Mouse (Mus musculus) left cerebral cortex, adult 2 months (tissue): Measurements from ENCODE around the gene Plcb1. TPM values are rescaled to one million over a fixed set of nuclear protein-coding genes. Genes with fewer than 3 reads are reported as not detected.
A peak's percentile ranks its signal among the peaks of the same experiment; 100 is the strongest.

Experiments used
- DNase-seq, 2 experiments: peaks; one replicate each; pipeline ENCODE4 v3.0.0; 2021 to 2022; ENCODE audit warnings: low spot score in 2 of 2, mixed read lengths in 1 of 2; ENCODE audit errors: extremely low spot score in 1 of 2
- H3K27ac ChIP-seq: fragments of 200-600 bp; 2 replicates; pipeline ENCODE4 v1.8.1; 2022
- H3K4me3 ChIP-seq: fragments of 200-600 bp; 2 replicates; pipeline ENCODE4 v1.8.1; 2022
- CTCF ChIP-seq: fragments of 200-600 bp; IDR thresholded peaks from 2 replicates; pipeline ENCODE4 v1.8.1; 2022; ENCODE audit warnings: antibody characterized with exemption, mild to moderate bottlenecking, moderate library complexity
- intact Hi-C: fragments of 180-260 bp; cut with DNase I; formaldehyde crosslinking; loops from one replicate; pipeline ENCODE4 v1.15.1; 2025
- total RNA-seq, 2 experiments: library from RNA; stranded (reverse); gene quantifications; 2 replicates each; pipeline ENCODE4 v1.2.3; 2021

Plcb1 gene
- total RNA-seq, 2 experiments from 2014 or later = 183 to 185 TPM

DNA sequence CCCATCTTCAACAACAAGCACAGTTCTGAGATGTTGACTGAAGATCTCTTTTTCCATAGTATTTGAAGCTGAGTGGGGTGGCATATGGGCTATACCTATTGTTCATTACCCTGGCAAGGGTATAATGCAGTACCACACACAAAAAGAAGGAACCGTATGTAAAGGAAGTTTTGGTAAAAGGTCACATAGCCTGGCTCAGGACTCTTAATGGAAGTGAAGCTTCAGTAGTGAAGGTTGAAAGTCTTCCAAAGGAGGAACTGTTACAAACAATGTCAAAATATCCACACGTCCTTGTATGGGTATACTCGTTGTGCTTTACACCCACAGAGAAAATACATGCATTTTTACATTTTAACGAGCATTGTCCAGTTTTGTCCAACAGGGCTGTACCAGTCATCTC is 91.3 kb downstream of the Plcb1 start:
- no peak for TF ChIP-seq CTCF
- H3K27ac ChIP-seq = no peak overlapping the region
- DNase-seq = no peak
- intact Hi-C loops = no loop called here
- no peak overlapping the region for H3K4me3 ChIP-seq

DNA sequence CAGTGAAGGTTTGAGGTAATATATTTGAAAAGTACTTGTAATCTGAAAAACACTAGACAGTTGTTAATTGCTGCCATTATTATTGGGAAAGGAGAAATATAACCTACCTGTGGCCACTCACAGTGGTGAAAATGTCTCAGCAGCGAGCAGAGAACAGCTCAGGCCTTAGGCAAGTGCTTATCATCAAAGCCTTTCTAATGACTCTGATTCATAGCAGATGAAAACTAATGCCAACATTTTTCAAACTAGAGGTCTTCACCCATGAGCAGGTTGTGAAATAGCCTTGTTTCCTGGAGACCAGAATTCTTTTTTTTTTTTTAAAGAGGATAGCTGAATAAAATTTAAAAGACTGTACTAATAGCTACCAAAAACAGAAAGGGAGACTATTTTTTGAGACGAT is 105.3 kb downstream of the Plcb1 start:
- no peak for TF ChIP-seq CTCF
- DNase-seq = no peak
- no peak overlapping the region for H3K4me3 ChIP-seq
- no peak overlapping the region for H3K27ac ChIP-seq
- intact Hi-C loops = no loop called here

GRCm38 (mm10) chr2:134894776-134895175 is 108.9 kb downstream of the Plcb1 start:
- Histone ChIP-seq H3K4me3 (no peak overlapping the region), H3K27ac (peak overlapping the region; percentile 55; the same call in 1 of the 2 replicates)
- no peak for DNase-seq
- intact Hi-C loops = loop anchor here (5.0 kb wide), 2 partner anchors 47 to 107 kb away; partner anchors contain the start of gene Plcb1
- no peak for TF ChIP-seq CTCF

DNA sequence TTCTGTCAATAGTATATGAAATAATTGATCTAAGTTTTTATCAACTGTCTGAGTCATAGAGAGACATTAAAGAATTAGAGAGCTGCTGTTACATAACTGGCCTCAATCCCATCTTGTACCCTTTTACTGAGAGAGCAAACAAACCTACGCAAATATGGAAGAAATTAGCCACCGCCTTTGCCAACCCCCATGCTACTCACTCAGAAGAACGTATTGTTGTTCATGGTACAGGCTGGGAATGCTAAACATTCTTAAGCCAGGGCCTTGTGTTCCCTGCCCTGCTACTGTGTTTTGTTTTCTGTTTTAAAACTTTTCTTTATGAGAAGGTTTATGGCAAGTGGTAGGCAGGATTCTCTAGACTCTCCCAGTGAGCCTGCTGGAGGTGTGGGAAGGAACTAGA is 110.3 kb downstream of the Plcb1 start:
- no peak for TF ChIP-seq CTCF
- no peak for DNase-seq
- Histone ChIP-seq H3K27ac (peak overlapping the region; percentile 82), H3K4me3 (no peak overlapping the region)
- intact Hi-C loops = loop anchor here (5.0 kb wide), 2 partner anchors 49 to 109 kb away; partner anchors contain the start of gene Plcb1

DNA sequence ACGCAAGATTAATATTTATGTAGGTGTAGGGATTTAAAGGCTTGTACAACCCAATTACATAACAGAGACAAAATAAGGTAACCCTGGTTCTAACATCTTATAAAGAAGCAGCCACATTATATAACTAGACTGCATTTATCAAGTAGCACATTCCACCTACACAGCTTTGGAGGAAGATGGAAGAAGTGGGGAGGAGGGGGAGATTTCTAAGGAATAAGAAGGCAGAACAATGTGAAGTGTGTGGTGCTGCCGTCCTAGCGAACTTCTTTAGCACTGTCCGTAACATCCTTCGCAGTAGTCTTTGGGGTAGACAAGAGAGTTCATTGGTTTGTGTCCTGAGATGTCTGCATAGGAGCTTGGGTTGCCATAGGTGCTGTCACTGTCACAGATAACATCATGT is 111.2 kb downstream of the Plcb1 start:
- H3K27ac ChIP-seq = peak overlapping the region; percentile 82
- intact Hi-C loops = loop anchor here (5.0 kb wide), 2 partner anchors 50 to 110 kb away; partner anchors contain the start of gene Plcb1
- no peak for TF ChIP-seq CTCF
- no peak overlapping the region for H3K4me3 ChIP-seq
- DNase-seq = peak in 1 of 2 experiments; percentile 15

GRCm38 (mm10) chr2:134901521-134901920 is 115.7 kb downstream of the Plcb1 start:
- H3K27ac ChIP-seq = no peak overlapping the region
- DNase-seq = no peak
- H3K4me3 ChIP-seq = no peak overlapping the region
- peak; percentile 9; the same call in 1 of the 2 replicates for TF ChIP-seq CTCF
- intact Hi-C loops = no loop called here

- no peak overlapping the region for H3K4me3 ChIP-seq
- peak; percentile 39 to 49 for DNase-seq
- H3K27ac ChIP-seq = 0 out of 2 replicates have a peak overlapping the region, but pooled peaks have one; percentile 38
- intact Hi-C loops = loop anchor here (5.0 kb wide), 1 partner anchor 124 kb away; the partner anchor contains the start of gene Plcb1
- TF ChIP-seq CTCF = no peak; the same call in 1 of the 2 replicates
These were observed 125.0 kb downstream of the Plcb1 start for GRCm38 (mm10) chr2:134910882-134911281.

GRCm38 (mm10) chr2:134911360-134911759 is 125.5 kb downstream of the Plcb1 start:
- intact Hi-C loops = loop anchor here (5.0 kb wide), 1 partner anchor 124 kb away; the partner anchor contains the start of gene Plcb1
- Histone ChIP-seq H3K27ac (peak overlapping the region; percentile 38; the same call in 1 of the 2 replicates), H3K4me3 (no peak overlapping the region)
- TF ChIP-seq CTCF = no peak
- no peak for DNase-seq

- Histone ChIP-seq H3K27ac (peak overlapping the region; percentile 2; the same call in 1 of the 2 replicates), H3K4me3 (no peak overlapping the region)
- no peak for DNase-seq
- intact Hi-C loops = loop anchor here (5.0 kb wide), 1 partner anchor 125 kb away; the partner anchor contains the start of gene Plcb1
- TF ChIP-seq CTCF = no peak
These were observed 126.7 kb downstream of the Plcb1 start for GRCm38 (mm10) chr2:134912616-134913015.

GRCm38 (mm10) chr2:134913542-134913941 is 127.7 kb downstream of the Plcb1 start:
- DNase-seq = no peak
- Histone ChIP-seq H3K4me3 (no peak overlapping the region), H3K27ac (peak overlapping the region; percentile 61)
- TF ChIP-seq CTCF = no peak
- intact Hi-C loops = loop anchor here (5.0 kb wide), 1 partner anchor 126 kb away; the partner anchor contains the start of gene Plcb1

DNA sequence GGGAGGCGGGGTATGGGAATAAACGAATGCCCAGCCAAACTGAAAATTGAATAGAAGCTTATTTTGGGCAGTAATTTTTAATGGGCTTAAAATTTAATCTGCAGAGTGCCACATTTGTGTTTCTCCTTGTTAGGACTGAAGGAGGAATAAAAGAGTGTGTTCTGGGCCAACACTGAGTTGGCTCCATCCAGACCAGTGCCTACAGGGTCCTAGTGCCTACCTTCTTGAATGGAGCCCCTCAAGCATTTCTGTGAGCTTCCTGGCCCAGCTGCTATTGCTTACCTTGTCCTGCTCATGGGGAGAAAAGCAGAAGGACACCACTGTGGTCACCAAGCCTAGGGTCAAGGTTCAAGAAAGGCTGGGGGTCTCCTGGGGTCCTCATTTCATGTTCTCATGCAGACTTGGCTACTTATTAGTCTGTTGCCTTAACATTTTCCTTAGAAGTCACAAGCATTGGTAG is 128.3 kb downstream of the Plcb1 start:
- intact Hi-C loops = loop anchor here (2.0 to 5.0 kb wide), 2 partner anchors 67 to 127 kb away; partner anchors contain the start of gene Plcb1
- Histone ChIP-seq H3K27ac (peak overlapping the region; percentile 61), H3K4me3 (no peak overlapping the region)
- TF ChIP-seq CTCF = no peak
- DNase-seq = no peak

- peak overlapping the region; percentile 74 for H3K27ac ChIP-seq
- intact Hi-C loops = loop anchor here (2.0 kb wide), 1 partner anchor 68 kb away; no protein-coding TSS in a partner anchor
- TF ChIP-seq CTCF = no peak
- H3K4me3 ChIP-seq = no peak overlapping the region
- no peak for DNase-seq
These were observed 129.2 kb downstream of the Plcb1 start for GRCm38 (mm10) chr2:134915035-134915434.
